ENCODE assay signal across 14 mouse cellular contexts in the genomic region with DNA sequence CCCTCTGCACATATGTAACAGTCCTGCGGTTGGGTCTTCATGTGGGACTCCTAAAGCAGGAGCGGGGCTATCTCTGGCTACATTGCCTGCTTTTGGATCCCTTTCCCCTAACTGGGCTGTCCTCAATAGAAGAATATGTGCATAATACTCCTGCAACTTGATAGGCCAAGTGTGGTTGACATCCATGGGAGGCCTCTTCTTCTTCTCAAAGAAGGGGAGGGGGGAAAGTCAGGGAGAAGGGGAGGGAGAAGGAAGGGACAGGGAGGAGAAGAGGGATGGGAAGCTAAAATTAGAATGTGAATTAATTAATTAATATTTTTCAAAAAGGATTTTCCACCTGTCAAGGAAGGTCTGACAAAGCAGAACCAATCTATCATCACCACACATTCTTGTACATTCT.
DNase-seq lines count a peak whose midpoint lies in the region; ATAC-seq and TF ChIP-seq lines count a peak whose summit lies in the region.
"Had no signal": no experiment of that assay in that cellular context is flagged by ENCODE, and none has a peak within 500 bp of the region (broad histone marks: within the 10 kb centered on the region; RNA-seq: fewer than 3 reads in every experiment).

No protein-coding gene starts in this region.

- TF ChIP-seq CTCF in layer of hippocampus, adult 2 months (conservative IDR thresholded peaks at IDR 0.05) = no peak

- no peak overlapping the region; the same call in 1 of the 2 replicates for H3K4me2 ChIP-seq in forebrain, embryonic 11.5 days (ENCODE audit: low read depth, low read length, severe bottlenecking)
- H3K4me2 ChIP-seq in hindbrain, embryonic 15.5 days = no peak overlapping the region
- H3K4me2 ChIP-seq in neural tube, embryonic 12.5 days (replicated peaks) = no peak overlapping the region

- DNase-seq in layer of hippocampus, adult 2 months (ENCODE audit: low spot score in 2 of 2) = no peak
- DNase-seq in layer of hippocampus, postnatal 10 days (ENCODE audit: low spot score in 2 of 2) = no peak
- DNase-seq in forebrain, embryonic 11.5 days (ENCODE audit: low spot score) = no peak
- no peak for DNase-seq in heart, postnatal 36 days
- no peak for DNase-seq in heart, postnatal 25 days (ENCODE audit: low spot score)
- DNase-seq: gastrocnemius, postnatal 14 days; kidney, adult 8-10 months; liver had no signal

- no peaks in the 10 kb centered on the region for H3K27me3 ChIP-seq in forebrain, embryonic 11.5 days (ENCODE audit: control insufficient read depth, insufficient read depth, low read length)
- H3K27me3 ChIP-seq in hindbrain, embryonic 15.5 days = no peaks in the 10 kb centered on the region
- no peaks in the 10 kb centered on the region for H3K27me3 ChIP-seq in neural tube, embryonic 12.5 days (replicated peaks)
- H3K27me3 ChIP-seq: heart, embryonic 13.5 days; stomach, embryonic 15.5 days had no signal

- H3K9me3 ChIP-seq in forebrain, embryonic 11.5 days (ENCODE audit: control insufficient read depth, low read length) = no peaks in the 10 kb centered on the region
- H3K9me3 ChIP-seq in hindbrain, embryonic 15.5 days = no peaks in the 10 kb centered on the region
- no peaks in the 10 kb centered on the region for H3K9me3 ChIP-seq in neural tube, embryonic 12.5 days
- H3K9me3 ChIP-seq: heart, embryonic 13.5 days; stomach, embryonic 15.5 days had no signal

- H3K4me1 ChIP-seq in forebrain, embryonic 11.5 days (replicated peaks; ENCODE audit: control insufficient read depth, insufficient read depth, low read length) = peaks cover 5% of the 10 kb centered on the region; the same call in 1 of the 2 replicates
- H3K4me1 ChIP-seq in hindbrain, embryonic 15.5 days (replicated peaks) = peaks cover 8% of the 10 kb centered on the region
- H3K4me1 ChIP-seq in neural tube, embryonic 12.5 days = peaks cover 11% of the 10 kb centered on the region; the same call in 1 of the 2 replicates

- ATAC-seq in forebrain, embryonic 11.5 days (replicated peaks; ENCODE audit: low FRiP score) = peak; percentile 44
- ATAC-seq in hindbrain, embryonic 15.5 days (ENCODE audit: low FRiP score, low read depth) = peak; percentile 48; the same call in 1 of the 2 replicates
- ATAC-seq in neural tube, embryonic 12.5 days (ENCODE audit: low FRiP score, low read depth) = peak; percentile 39
- no peak for ATAC-seq in erythroblast, adult 5-6 weeks (replicated peaks; ENCODE audit: low FRiP score, poor library complexity, severe bottlenecking)

- WGBS in forebrain, embryonic 11.5 days = 97% methylated on average over 2 of the region's 2 CpGs
- 97% methylated on average over 2 of the region's 2 CpGs for WGBS in hindbrain, embryonic 15.5 days
- 93% methylated on average over 2 of the region's 2 CpGs for WGBS in neural tube, embryonic 12.5 days

- peak overlapping the region; percentile 65 for H3K27ac ChIP-seq in layer of hippocampus, adult 2 months
- H3K27ac ChIP-seq in forebrain, embryonic 11.5 days (ENCODE audit: low read depth, low read length) = peak overlapping the region; percentile 69
- peak overlapping the region; percentile 78 for H3K27ac ChIP-seq in hindbrain, embryonic 15.5 days (replicated peaks)
- H3K27ac ChIP-seq in neural tube, embryonic 12.5 days = peak overlapping the region; percentile 58
- H3K27ac ChIP-seq: left cerebral cortex, adult 2 months had no signal

- H3K36me3 ChIP-seq in forebrain, embryonic 11.5 days (ENCODE audit: control insufficient read depth, insufficient read depth, low read length) = no peaks in the 10 kb centered on the region
- peaks cover 8% of the 10 kb centered on the region; the same call in 1 of the 2 replicates for H3K36me3 ChIP-seq in hindbrain, embryonic 15.5 days
- 0 out of 2 replicates have a peak, but pooled peaks cover 3% of the 10 kb centered on the region for H3K36me3 ChIP-seq in neural tube, embryonic 12.5 days
- H3K36me3 ChIP-seq: heart, embryonic 13.5 days; stomach, embryonic 15.5 days had no signal

- intact Hi-C loops in heart, postnatal 36 days (cut with DNase I) = no loop called here
- intact Hi-C loops in heart, postnatal 25 days (cut with DNase I) = no loop called here

- H3K4me3 ChIP-seq in layer of hippocampus, adult 2 months = no peak overlapping the region
- H3K4me3 ChIP-seq in forebrain, embryonic 11.5 days (ENCODE audit: low read depth, low read length) = no peak overlapping the region
- H3K4me3 ChIP-seq in hindbrain, embryonic 15.5 days = no peak overlapping the region
- no peak overlapping the region for H3K4me3 ChIP-seq in neural tube, embryonic 12.5 days
- H3K4me3 ChIP-seq: heart, embryonic 13.5 days; left cerebral cortex, adult 2 months; stomach, embryonic 15.5 days had no signal

- H3K9ac ChIP-seq in forebrain, embryonic 11.5 days (ENCODE audit: low read length) = no peak overlapping the region
- no peak overlapping the region for H3K9ac ChIP-seq in hindbrain, embryonic 15.5 days
- H3K9ac ChIP-seq in neural tube, embryonic 12.5 days = no peak overlapping the region
- H3K9ac ChIP-seq: heart, embryonic 13.5 days; stomach, embryonic 15.5 days had no signal
